Mouse (Mus musculus): Measurements from ENCODE around the gene Sirt3. TPM values are rescaled to one million over a fixed set of nuclear protein-coding genes. Genes with fewer than 3 reads are reported as not detected.
A peak's percentile ranks its signal among the peaks of the same experiment; 100 is the strongest.

Sirt3 gene
- 32.5 and 36.3 TPM in 2 replicates for polyA plus RNA-seq (2015; fragmentation: Nextera tagmentation; extraction: Ambion mirVana)

DNA sequence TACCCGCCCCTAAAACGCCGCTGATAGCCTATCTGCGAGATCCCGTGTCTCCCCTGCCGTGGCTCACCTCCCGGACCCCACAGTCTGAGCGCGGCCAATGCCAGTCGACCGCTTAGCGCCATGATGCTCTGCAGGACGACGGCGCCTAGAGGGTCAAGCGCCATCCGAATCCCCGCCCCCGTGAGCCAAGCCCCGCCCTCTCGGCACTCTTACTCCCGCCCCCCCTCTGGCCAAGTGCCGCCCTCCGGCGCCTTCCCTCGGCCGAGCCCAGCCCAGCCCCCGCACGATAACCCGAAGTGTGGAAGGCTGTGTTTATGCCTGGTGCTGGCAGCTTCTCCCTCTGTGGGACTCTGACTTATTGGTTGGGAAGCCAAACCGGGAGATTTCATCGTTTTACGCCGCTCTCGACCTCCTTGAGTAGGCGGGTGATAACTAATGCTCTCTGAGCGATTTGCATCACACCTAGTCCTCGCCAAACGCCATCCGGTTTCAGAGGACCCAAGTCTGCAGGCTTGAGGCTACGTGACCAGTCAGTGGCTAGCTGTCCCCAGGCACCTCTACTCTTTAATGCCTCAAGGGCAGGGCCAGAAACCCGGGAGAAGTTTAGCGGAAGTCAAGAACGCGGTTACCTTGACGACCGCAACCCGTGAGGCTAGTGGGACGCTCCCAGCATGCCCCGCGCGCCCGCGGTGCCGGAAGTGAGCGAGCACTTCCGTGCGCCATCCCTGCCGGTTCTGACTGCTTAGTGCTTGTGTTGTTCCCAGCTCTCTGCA is at the start of gene Sirt3, which contains the start of gene Psmd13:
Gene Sirt3, minus strand, starts transcription at position 614 of the 773 bp plus-strand sequence.
Gene Psmd13, plus strand, starts transcription at position 273 of the 773 bp plus-strand sequence.
- H3K4me1 ChIP-seq, result peaks cover 23% of the 10 kb centered on the region
- WGBS, result under 1% methylated on average over 59 of the region's 59 CpGs
- H3K27me3 ChIP-seq, result no peaks in the 10 kb centered on the region
- ATAC-seq (replicated peaks; ENCODE audit: low FRiP score), result peak; percentile 97
- H3K27ac ChIP-seq, result peak within 1 kb of the TSS; percentile 95
- H3K4me3 ChIP-seq (replicated peaks), result peak within 1 kb of the TSS; percentile 96
- peaks cover 40% of the 10 kb centered on the region for H3K36me3 ChIP-seq
- peak within 1 kb of the TSS; percentile 83 for H3K9ac ChIP-seq
- H3K9me3 ChIP-seq (replicated peaks), result no peaks in the 10 kb centered on the region
- peak within 1 kb of the TSS; percentile 88 for H3K4me2 ChIP-seq

- no peak overlapping the region for H3K9ac ChIP-seq
- no peak overlapping the region for H3K4me2 ChIP-seq
- no peak overlapping the region for H3K4me3 ChIP-seq (replicated peaks)
- no peak overlapping the region for H3K27ac ChIP-seq
- H3K27me3 ChIP-seq, result peaks cover 37% of the 10 kb centered on the region
- no peaks in the 10 kb centered on the region for H3K36me3 ChIP-seq
- H3K4me1 ChIP-seq, result peaks cover 18% of the 10 kb centered on the region
- H3K9me3 ChIP-seq (replicated peaks), result no peaks in the 10 kb centered on the region
- ATAC-seq (replicated peaks; ENCODE audit: low FRiP score), result no peak
- 81% methylated on average over 6 of the region's 6 CpGs for WGBS
Observed at GRCm38 (mm10) chr7:140927181-140927580, 45.1 kb upstream of the Sirt3 start.

- peak overlapping the region; percentile 74 for H3K4me2 ChIP-seq
- H3K27me3 ChIP-seq, result peaks cover 74% of the 10 kb centered on the region
- H3K4me3 ChIP-seq (replicated peaks), result peak overlapping the region; percentile 41
- H3K4me1 ChIP-seq, result peaks cover 26% of the 10 kb centered on the region
- WGBS, result 22% methylated on average over 30 of the region's 30 CpGs
- 0 out of 2 replicates have a peak, but pooled peaks have one; percentile 30 for ATAC-seq (replicated peaks; ENCODE audit: low FRiP score)
- no peaks in the 10 kb centered on the region for H3K9me3 ChIP-seq (replicated peaks)
- H3K27ac ChIP-seq, result 0 out of 2 replicates have a peak overlapping the region, but pooled peaks have one; percentile 13
- H3K9ac ChIP-seq, result no peak overlapping the region
- no peaks in the 10 kb centered on the region for H3K36me3 ChIP-seq
Observed at GRCm38 (mm10) chr7:140923070-140923775, 41.1 kb upstream of the Sirt3 start.

DNA sequence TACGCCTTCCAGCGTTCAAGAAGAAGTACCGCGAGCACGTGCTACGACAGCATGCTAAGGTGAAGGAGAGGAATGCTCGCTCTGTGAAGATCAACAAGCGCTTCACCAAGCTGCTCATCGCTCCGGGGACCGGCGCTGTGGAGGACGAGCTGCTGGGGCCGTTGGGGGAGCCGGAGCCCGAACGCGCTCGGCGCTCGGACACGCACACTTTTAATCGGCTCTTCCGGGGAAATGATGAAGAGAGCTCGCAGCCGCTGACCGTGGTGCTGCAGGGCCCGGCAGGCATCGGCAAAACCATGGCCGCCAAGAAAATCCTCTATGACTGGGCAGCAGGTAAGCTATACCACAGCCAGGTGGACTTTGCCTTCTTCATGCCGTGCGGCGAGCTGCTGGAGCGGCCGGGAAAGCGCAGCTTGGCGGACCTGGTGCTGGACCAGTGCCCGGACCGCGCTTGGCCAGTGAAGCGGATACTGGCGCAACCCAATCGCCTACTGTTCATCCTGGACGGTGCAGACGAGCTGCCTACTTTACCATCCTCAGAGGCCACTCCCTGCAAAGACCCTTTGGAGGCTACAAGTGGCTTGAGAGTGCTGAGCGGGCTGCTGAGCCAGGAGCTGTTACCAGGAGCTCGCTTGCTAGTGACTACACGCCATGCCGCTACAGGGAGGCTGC is 40.4 kb upstream of the Sirt3 start:
- peak; percentile 79 for ATAC-seq (replicated peaks; ENCODE audit: low FRiP score)

GRCm38 (mm10) chr7:140921225-140921975 is 39.3 kb upstream of the Sirt3 start:
- H3K9ac ChIP-seq, result no peak overlapping the region
- H3K4me3 ChIP-seq (replicated peaks), result peak overlapping the region; percentile 41; the same call in 1 of the 2 replicates
- 22% methylated on average over 22 of the region's 22 CpGs for WGBS
- no peak overlapping the region for H3K27ac ChIP-seq
- H3K4me1 ChIP-seq, result peaks cover 26% of the 10 kb centered on the region
- no peaks in the 10 kb centered on the region for H3K36me3 ChIP-seq
- H3K4me2 ChIP-seq, result peak overlapping the region; percentile 74
- peaks cover 84% of the 10 kb centered on the region for H3K27me3 ChIP-seq
- no peaks in the 10 kb centered on the region for H3K9me3 ChIP-seq (replicated peaks)
- no peak for ATAC-seq (replicated peaks; ENCODE audit: low FRiP score)

More for the DNA sequence above, 40.4 kb upstream of the Sirt3 start:
- Histone ChIP-seq H3K9me3 (replicated peaks) (no peaks in the 10 kb centered on the region), H3K4me2 (peak overlapping the region; percentile 74), H3K9ac (0 out of 2 replicates have a peak overlapping the region, but pooled peaks have one; percentile 8), H3K4me1 (peaks cover 26% of the 10 kb centered on the region), H3K27me3 (peaks cover 81% of the 10 kb centered on the region), H3K36me3 (no peaks in the 10 kb centered on the region), H3K4me3 (replicated peaks) (peak overlapping the region; percentile 41), H3K27ac (0 out of 2 replicates have a peak overlapping the region, but pooled peaks have one; percentile 13)
- under 1% methylated on average over 49 of the region's 49 CpGs for WGBS

DNA sequence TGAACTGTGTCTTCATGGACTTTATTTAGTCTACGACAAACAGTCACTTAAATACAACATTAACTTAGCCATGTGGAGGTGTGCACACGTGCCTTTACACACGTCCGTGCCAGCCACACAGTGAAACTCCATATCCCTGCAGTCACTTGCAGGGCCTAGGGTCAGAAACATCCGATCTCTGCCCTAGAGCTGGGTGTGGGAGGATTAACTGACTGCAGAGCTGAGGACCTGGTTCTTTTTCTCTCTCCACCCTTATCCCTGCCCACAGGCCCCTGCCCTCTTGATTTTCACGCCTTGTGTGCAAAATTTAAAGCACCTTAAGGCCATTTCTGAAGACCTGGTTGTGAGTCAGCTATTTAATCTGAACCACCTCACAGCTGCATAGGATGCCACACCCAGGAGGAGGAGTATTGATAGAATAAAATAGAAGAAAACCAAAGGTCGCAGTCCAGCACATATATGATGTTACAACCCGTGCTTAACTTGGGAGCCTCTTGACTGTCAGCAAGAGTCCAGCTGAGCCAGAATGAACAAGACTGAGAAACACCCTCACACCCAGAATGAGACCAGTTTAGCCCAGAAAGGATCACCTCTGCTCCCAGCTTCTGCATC is 38.4 kb upstream of the Sirt3 start, which contains the start of gene Nlrp6:
Gene Nlrp6, plus strand, starts transcription at position 485 of the 612 bp plus-strand sequence.
- peaks cover 81% of the 10 kb centered on the region for H3K27me3 ChIP-seq
- H3K27ac ChIP-seq, result no peak within 1 kb of the TSS
- 52% methylated on average over 8 of the region's 8 CpGs for WGBS
- H3K4me2 ChIP-seq, result peak within 1 kb of the TSS; percentile 74
- peaks cover 26% of the 10 kb centered on the region for H3K4me1 ChIP-seq
- no peak within 1 kb of the TSS for H3K9ac ChIP-seq
- no peaks in the 10 kb centered on the region for H3K9me3 ChIP-seq (replicated peaks)
- 0 out of 2 replicates have a peak within 1 kb of the TSS, but pooled peaks have one; percentile 41 for H3K4me3 ChIP-seq (replicated peaks)
- H3K36me3 ChIP-seq, result no peaks in the 10 kb centered on the region
- no peak for ATAC-seq (replicated peaks; ENCODE audit: low FRiP score)

DNA sequence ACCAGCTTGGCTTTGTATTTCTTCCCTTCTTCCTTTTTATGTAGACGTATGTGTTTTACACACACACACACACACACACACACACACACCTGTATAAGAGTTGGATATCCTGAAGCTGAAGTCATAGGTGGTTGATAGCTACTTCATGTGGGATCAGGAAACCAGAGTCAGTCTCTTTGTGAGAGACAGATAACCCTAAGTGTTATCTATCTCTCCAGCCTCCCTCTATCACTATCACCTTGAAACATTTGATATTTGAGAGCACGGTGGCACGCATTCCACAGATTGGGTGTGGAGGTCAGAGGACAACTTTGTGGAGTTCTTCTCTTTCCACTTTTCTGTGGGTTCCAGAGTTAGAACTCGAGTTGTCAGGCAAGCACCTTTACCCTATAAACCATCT is 37.8 kb upstream of the Sirt3 start:
- H3K4me3 ChIP-seq (replicated peaks), result no peak overlapping the region
- no peak overlapping the region for H3K9ac ChIP-seq
- peaks cover 75% of the 10 kb centered on the region for H3K27me3 ChIP-seq
- H3K27ac ChIP-seq, result no peak overlapping the region
- H3K9me3 ChIP-seq (replicated peaks), result no peaks in the 10 kb centered on the region
- H3K4me2 ChIP-seq, result no peak overlapping the region
- ATAC-seq (replicated peaks; ENCODE audit: low FRiP score), result no peak
- WGBS, result 53% methylated on average over 4 of the region's 4 CpGs
- no peaks in the 10 kb centered on the region for H3K36me3 ChIP-seq
- peaks cover 26% of the 10 kb centered on the region for H3K4me1 ChIP-seq

- Histone ChIP-seq H3K27me3 (peaks cover 18% of the 10 kb centered on the region), H3K27ac (0 out of 2 replicates have a peak overlapping the region, but pooled peaks have one; percentile 59), H3K4me1 (peaks cover 8% of the 10 kb centered on the region; the same call in 1 of the 2 replicates), H3K4me3 (replicated peaks) (no peak overlapping the region), H3K9me3 (replicated peaks) (no peaks in the 10 kb centered on the region), H3K36me3 (no peaks in the 10 kb centered on the region), H3K4me2 (no peak overlapping the region), H3K9ac (no peak overlapping the region)
- ATAC-seq (replicated peaks; ENCODE audit: low FRiP score), result no peak
- WGBS, result 81% methylated on average over 8 of the region's 8 CpGs
Observed at GRCm38 (mm10) chr7:140914031-140914690, 32.1 kb upstream of the Sirt3 start.

DNA sequence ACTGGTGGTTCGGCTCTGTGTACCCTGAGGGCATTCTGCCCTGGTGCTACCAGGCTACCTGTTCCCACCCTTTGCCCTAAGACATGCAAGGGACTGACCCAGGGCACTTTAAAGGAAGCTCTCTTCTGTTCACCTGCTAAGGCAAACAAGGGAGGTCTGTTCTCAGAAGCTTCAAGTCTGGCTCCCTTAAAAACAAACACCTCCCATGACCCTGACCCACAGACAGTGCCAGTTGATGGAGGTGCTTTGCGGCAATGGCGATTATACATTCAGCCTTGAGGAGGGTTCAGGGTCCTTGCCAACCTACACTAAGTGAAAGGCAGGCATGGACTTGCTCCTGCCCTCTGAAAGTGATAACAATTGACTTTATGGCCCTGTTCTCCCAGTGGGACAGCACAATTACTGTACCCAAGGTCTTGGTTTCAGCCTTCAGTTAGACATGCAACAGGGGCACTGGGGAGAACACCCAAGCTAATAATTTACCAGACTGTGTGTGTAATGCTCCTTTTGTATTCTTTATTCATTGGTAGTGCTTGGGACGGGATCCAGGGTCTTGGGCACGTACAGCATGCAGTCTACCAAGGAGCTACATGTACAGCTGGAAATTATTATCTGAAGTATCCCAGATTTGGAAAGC is 30.9 kb upstream of the Sirt3 start:
- H3K4me2 ChIP-seq, result no peak overlapping the region

GRCm38 (mm10) chr7:140912293-140912692 is 30.2 kb upstream of the Sirt3 start:
- ATAC-seq (replicated peaks; ENCODE audit: low FRiP score), result no peak
- no peaks in the 10 kb centered on the region for H3K9me3 ChIP-seq (replicated peaks)
- H3K36me3 ChIP-seq, result no peaks in the 10 kb centered on the region
- H3K27ac ChIP-seq, result peak overlapping the region; percentile 59; the same call in 1 of the 2 replicates
- no peak overlapping the region for H3K4me2 ChIP-seq
- H3K4me3 ChIP-seq (replicated peaks), result no peak overlapping the region
- H3K4me1 ChIP-seq, result peaks cover 19% of the 10 kb centered on the region
- no peak overlapping the region for H3K9ac ChIP-seq
- WGBS, result 64% methylated on average over 3 of the region's 3 CpGs
- H3K27me3 ChIP-seq, result peaks cover 1% of the 10 kb centered on the region; the same call in 1 of the 2 replicates

More for the DNA sequence above, 30.9 kb upstream of the Sirt3 start:
- Histone ChIP-seq H3K4me3 (replicated peaks) (no peak overlapping the region), H3K27me3 (peaks cover 8% of the 10 kb centered on the region), H3K36me3 (no peaks in the 10 kb centered on the region), H3K27ac (peak overlapping the region; percentile 59), H3K9me3 (replicated peaks) (no peaks in the 10 kb centered on the region), H3K9ac (no peak overlapping the region), H3K4me1 (peaks cover 19% of the 10 kb centered on the region)
- 72% methylated on average over 5 of the region's 5 CpGs for WGBS
- peak; percentile 35; the same call in 1 of the 2 replicates for ATAC-seq (replicated peaks; ENCODE audit: low FRiP score)

Measured in kidney, embryonic 15.5 days (tissue).